Mouse (Mus musculus) c-Kit-positive CD71-positive TER-119-negative erythroid progenitor cells, embryonic 14.5 days (primary cell): Measurements from ENCODE around the gene Uba6.

Experiments
- DNase-seq: peaks from one replicate; pipeline ENCODE4 v3.0.0-alpha.2; 2013; ENCODE audit warnings: low read depth

Uba6 gene

DNA sequence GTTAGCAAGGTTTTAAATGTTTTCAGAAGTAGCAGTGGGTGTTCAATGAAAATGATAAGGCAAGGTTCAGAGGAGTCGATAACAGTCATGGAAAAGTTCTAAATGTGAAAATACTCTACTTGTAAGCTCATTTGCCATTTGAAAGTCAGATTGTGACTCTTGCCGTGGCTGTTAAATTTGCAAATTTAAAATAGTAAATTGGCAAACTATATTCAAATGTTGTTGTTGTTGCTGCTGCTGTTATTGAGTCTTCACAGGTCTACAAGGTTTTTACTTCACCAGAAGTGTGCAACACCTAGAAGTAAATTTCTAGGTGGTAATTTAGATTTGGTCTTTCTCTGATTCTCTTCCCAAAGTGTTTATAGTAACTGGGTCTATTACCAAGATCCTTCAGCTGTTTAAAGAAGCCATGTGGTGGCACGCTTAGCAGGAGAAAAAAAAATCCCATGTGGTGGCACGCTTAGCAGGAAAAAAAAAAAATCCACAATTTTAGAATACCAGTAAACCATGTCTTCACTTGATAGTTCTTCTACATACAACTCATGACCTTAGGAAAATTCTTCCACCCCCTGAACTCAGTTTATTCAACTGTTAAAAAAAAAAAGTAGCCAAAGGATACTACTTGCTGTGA is 99.7 kb downstream of the Uba6 start:
- DNase-seq: no peak

DNA sequence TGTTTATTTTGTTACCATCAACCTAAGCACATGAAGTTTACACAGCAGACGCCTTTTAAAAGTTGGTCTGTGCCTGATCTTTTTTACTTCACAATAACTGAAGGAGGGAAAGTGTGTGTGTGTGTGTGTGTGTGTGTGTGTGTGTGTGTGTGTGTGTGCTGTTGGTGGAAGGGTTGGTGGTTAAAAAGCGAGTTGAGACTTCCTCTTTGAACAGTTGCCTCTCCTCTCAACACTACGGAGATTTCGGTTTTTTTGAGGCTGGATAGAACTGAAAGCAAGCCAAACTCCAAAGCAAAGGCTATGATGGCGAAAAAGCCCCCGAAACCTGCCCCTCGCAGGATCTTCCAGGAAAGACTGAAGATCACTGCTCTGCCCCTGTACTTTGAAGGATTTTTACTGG is 101.1 kb downstream of the Uba6 start, which contains the start of gene Stap1:
Stap1 (plus strand) TSS at position 209 of the 400 bp plus-strand sequence.
- no peak for DNase-seq

- no peak for DNase-seq
Measured at GRCm38 (mm10) chr5:86069121-86069520, 103.5 kb downstream of the Uba6 start.

DNA sequence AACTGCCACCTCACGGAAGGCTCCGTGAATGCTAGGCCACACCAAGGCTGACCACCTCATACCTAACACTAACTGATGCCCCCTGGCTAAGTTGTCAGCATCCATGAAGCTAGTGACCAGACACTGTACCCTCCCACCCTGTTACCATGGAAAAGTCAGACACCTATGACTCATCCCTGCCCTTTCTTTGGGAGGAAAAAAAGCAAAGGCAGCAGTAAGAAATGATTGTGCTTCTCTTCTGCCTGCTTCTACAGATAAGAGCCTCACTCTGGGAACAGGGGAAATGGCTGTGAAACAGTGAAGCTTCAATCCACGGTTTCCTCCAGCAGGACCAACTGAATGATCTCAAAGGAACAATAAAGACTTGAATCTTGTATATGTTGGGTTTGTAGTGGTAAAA is 104.2 kb downstream of the Uba6 start:
- DNase-seq: no peak

DNA sequence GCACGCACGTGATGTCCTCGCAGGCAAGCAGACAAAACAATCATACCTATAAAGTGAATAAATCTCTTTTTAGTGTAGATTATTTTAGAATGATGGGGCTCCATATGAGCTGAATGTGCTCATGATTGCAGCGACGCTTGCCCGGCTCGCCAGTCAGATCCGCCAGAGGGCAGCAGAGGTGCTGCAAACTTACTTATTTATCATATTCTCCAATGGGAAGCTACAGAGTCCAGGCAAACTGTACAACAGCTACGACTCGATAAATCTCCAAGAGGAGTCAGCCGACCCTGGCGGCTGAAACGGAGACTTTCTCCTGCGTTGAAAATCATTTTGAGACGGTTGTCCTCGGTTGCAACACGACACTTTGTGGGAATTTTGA is 106.1 kb downstream of the Uba6 start:
- DNase-seq: peak; percentile 84

- no peak for DNase-seq
Measured at GRCm38 (mm10) chr5:86065876-86066550, 106.6 kb downstream of the Uba6 start.

- DNase-seq: peak; percentile 96
Measured at GRCm38 (mm10) chr5:86065101-86065875, 107.3 kb downstream of the Uba6 start, which contains the start of gene Cenpc1. Gene Cenpc1, minus strand, starts transcription at chr5:86065583.

DNA sequence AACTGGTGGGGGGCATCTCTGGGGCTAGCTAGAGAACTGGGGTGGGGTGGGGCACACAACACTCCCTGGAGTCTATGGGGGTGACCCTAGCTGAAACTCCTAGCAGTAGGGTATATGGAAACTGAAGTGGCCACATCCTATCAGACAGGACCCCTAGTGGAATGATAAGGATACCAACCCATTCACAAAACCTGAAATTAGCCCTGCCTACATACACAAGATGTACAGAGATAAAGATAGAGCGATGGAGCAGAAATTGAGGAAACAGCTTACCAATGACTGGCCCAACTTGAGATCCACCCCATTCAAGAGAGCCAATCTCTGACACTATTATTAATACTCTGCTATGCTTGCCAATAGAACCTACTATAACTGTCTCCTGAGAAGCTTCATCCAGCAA is 109.1 kb downstream of the Uba6 start:
- DNase-seq: no peak
